Mouse (Mus musculus) ES-Bruce4 (cell line): ENCODE results near the gene Slc24a5.

Experiments
- CTCF ChIP-seq: IDR thresholded peaks from one replicate; pipeline ENCODE4 v1.8.1; 2011; ENCODE audit warnings: low read depth, low read length
- EP300 ChIP-seq: IDR thresholded peaks from 2 replicates; pipeline ENCODE4 v1.6.1; 2011; ENCODE audit warnings: low read depth, low read length; ENCODE audit not compliant: insufficient read depth
- POLR2A ChIP-seq: IDR thresholded peaks from one replicate; pipeline ENCODE4 v1.8.1; 2011; ENCODE audit warnings: low read length; ENCODE audit not compliant: insufficient read depth

DNA sequence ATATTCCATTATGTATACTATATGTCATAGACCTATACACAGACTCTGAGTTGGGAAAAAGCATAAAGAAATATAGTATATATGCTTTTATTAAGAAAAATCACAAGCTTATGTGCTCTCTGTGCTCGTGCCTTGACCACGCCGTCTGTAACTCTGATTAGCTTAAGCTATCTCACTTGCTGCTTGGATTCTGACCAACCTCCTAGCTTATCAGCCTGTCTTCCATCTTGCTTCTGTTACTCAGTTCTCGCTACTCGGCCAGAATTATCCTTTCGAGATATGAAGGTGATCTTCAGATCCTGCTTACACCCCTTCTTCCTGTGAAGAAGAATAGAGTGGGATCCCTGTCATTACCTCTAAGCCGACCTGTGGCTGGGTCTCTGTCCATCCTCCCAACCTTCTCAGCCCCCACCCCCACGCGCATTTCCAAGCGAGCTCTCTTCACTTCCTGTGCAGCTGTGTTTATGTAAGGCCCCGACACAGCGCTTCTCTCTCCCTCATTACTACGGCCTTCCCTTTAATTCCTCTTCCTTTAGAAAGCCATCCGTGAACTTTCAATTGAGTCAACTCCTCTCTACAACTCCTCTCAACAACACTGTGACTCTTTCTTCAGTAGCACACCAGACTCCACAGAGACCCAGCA lies 41.4 kb upstream of the Slc24a5 start:
- no peak for TF ChIP-seq POLR2A
- TF ChIP-seq EP300: no peak
- TF ChIP-seq CTCF: no peak
